Mouse (Mus musculus) heart, embryonic 16.5 days (tissue): ENCODE results near the gene Usp35. TPM values are rescaled to one million over a fixed set of nuclear protein-coding genes. Genes with fewer than 3 reads are reported as not detected.
A peak's percentile ranks its signal among the peaks of the same experiment; 100 is the strongest.

ENCODE experiments used
- ATAC-seq: fragments of 200-750 bp; cut with Nextera tagmentation; replicated peaks from 2 replicates; pipeline ENCODE4 v1.8.0; 2017; ENCODE audit warnings: moderate number of reproducible peaks; ENCODE audit not compliant: insufficient read depth, low FRiP score; ENCODE audit errors: extremely low read depth
- H3K27ac ChIP-seq: fragments of 300-500 bp; sonication (generic); 2 replicates; pipeline ENCODE4 v1.5.1; 2014; ENCODE audit warnings: mild to moderate bottlenecking, low read length, control low read depth, moderate library complexity
- H3K27me3 ChIP-seq: fragments of 300-500 bp; sonication (generic); 2 replicates; pipeline ENCODE4 v1.6.1; 2014; ENCODE audit warnings: low read length, mixed read lengths; ENCODE audit not compliant: control insufficient read depth, insufficient read depth
- H3K36me3 ChIP-seq: fragments of 300-500 bp; sonication (generic); 2 replicates; pipeline ENCODE4 v1.6.1; 2014; ENCODE audit not compliant: control insufficient read depth, insufficient read depth
- H3K4me1 ChIP-seq: fragments of 300-500 bp; sonication (generic); 2 replicates; pipeline ENCODE4 v1.6.1; 2014; ENCODE audit warnings: low read length, mixed read lengths; ENCODE audit not compliant: control insufficient read depth, insufficient read depth
- H3K4me2 ChIP-seq: fragments of 300-500 bp; sonication (generic); 2 replicates; pipeline ENCODE4 v1.6.1; 2014; ENCODE audit warnings: low read depth, mild to moderate bottlenecking, control low read depth, low read length
- H3K4me3 ChIP-seq: fragments of 300-500 bp; sonication (generic); 2 replicates; pipeline ENCODE4 v1.5.1; 2014; ENCODE audit warnings: mild to moderate bottlenecking, control low read depth, low read length
- H3K9ac ChIP-seq: fragments of 300-500 bp; sonication (generic); 2 replicates; pipeline ENCODE4 v1.6.1; 2014; ENCODE audit warnings: low read length, control low read depth
- H3K9me3 ChIP-seq: fragments of 300-500 bp; sonication (generic); replicated peaks from 2 replicates; pipeline ENCODE4 v1.6.1; 2016; ENCODE audit warnings: low read length; ENCODE audit not compliant: control insufficient read depth
- WGBS: fragments of 180-500 bp; shearing (Covaris S2); extraction: QIAGEN DNeasy Blood & Tissue Kit; methylation state at CpG from one replicate; pipeline ENCODE4 v1.1.7; 2014; 5-methylcytosine and 5-hydroxymethylcytosine counted together
- polyA plus RNA-seq: library from polyadenylated mRNA; unstranded; fragments of >200 nt; fragmentation: Nextera tagmentation; extraction: Ambion mirVana; gene quantifications from 2 replicates; pipeline ENCODE4 v1.2.1, GENCODE M21; 2015

The Usp35 gene
- polyA plus RNA-seq, 1 experiment from 2014 or later = 1.1 TPM

GRCm38 (mm10) chr7:97358347-97358746, 26.5 kb upstream of the Usp35 start:
- WGBS = 82% methylated on average over 4 of the region's 4 CpGs
- Histone ChIP-seq H3K9me3 (no peaks in the 10 kb centered on the region), H3K27me3 (no peaks in the 10 kb centered on the region), H3K4me1 (peaks cover 14% of the 10 kb centered on the region), H3K27ac (no peak overlapping the region), H3K4me2 (no peak overlapping the region), H3K4me3 (no peak overlapping the region), H3K9ac (no peak overlapping the region), H3K36me3 (no peaks in the 10 kb centered on the region)
- ATAC-seq = no peak

DNA sequence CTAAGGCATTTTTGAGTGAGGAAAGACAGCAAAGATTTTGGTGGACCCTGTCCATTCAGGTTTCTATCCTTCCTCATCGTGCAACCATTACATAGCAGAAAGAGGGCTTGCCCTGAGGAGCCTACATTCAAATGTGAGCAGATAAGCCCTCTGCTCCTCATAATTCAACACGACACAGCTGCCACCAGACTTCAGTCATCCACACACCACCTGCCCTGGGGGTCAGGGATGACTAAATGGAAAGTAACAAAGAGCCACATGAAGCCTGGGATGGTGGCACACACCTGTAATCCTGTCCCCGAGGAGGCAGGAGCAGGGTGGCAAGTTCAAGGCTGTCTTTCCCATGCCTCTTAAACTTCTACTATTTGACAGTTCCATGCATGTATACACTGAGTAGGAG, 26.0 kb upstream of the Usp35 start:
- 77% methylated on average over 3 of the region's 3 CpGs for WGBS

DNA sequence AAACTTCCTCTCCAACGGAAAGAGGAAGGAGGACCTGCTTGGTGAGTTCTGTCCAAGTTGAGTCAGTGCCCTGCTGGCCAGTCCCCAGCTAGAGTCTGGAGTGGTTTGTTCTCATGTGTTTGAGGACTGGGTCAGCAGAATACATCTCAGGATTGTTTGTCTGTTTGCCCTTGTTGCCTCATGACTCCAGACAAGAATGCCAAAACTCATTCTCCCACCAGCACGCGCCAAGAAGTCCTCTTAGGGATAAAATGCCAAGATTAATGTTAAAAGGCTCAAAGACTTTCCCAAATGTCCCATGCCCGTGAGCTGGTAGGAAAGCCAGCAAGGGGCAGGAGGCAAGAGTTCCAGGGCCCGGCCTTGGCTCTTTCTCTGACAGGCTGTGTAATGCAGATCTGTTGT, 25.1 kb upstream of the Usp35 start:
- Histone ChIP-seq H3K36me3 (no peaks in the 10 kb centered on the region), H3K4me1 (peaks cover 14% of the 10 kb centered on the region), H3K27ac (no peak overlapping the region), H3K27me3 (no peaks in the 10 kb centered on the region), H3K9me3 (no peaks in the 10 kb centered on the region), H3K4me3 (no peak overlapping the region), H3K4me2 (no peak overlapping the region), H3K9ac (no peak overlapping the region)
- no peak for ATAC-seq
- WGBS = 71% methylated on average over 5 of the region's 5 CpGs

More for the DNA sequence above, 26.0 kb upstream of the Usp35 start:
- Histone ChIP-seq H3K27me3 (no peaks in the 10 kb centered on the region), H3K4me1 (peaks cover 14% of the 10 kb centered on the region), H3K9ac (no peak overlapping the region), H3K27ac (no peak overlapping the region), H3K9me3 (no peaks in the 10 kb centered on the region), H3K4me3 (no peak overlapping the region), H3K36me3 (no peaks in the 10 kb centered on the region), H3K4me2 (no peak overlapping the region)
- ATAC-seq = no peak

DNA sequence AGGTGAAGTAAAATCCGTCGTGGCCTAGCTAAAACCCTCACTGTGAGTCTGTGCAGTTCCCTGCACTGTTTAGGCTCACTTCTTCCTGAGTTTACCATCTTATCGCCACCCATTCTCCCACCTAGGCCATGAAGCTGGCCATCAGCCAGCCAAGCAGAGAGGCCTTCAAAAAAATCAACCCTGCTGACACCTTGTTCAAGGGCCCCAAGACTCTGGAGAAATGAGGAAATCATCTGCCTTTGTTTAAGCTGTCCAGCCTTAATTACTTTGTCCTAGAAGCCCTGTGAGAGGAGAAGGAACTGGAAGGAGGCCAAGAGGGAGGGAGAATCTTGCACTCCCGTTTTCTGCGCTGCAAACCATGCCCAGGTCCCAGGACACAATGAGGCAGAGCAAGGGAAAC, 24.4 kb upstream of the Usp35 start:
- H3K4me2 ChIP-seq = no peak overlapping the region
- no peak overlapping the region for H3K9ac ChIP-seq
- H3K4me3 ChIP-seq = no peak overlapping the region
- no peak for ATAC-seq
- peaks cover 14% of the 10 kb centered on the region for H3K4me1 ChIP-seq
- no peaks in the 10 kb centered on the region for H3K27me3 ChIP-seq
- no peaks in the 10 kb centered on the region for H3K9me3 ChIP-seq
- WGBS = 64% methylated on average over 5 of the region's 5 CpGs
- H3K27ac ChIP-seq = 0 out of 2 replicates have a peak overlapping the region, but pooled peaks have one; percentile 11
- H3K36me3 ChIP-seq = no peaks in the 10 kb centered on the region

- Histone ChIP-seq H3K27me3 (no peaks in the 10 kb centered on the region), H3K9me3 (no peaks in the 10 kb centered on the region), H3K27ac (peak overlapping the region; percentile 46), H3K9ac (no peak overlapping the region), H3K36me3 (no peaks in the 10 kb centered on the region), H3K4me3 (no peak overlapping the region), H3K4me2 (peak overlapping the region; percentile 39), H3K4me1 (peaks cover 14% of the 10 kb centered on the region)
- peak; percentile 61; the same call in 1 of the 2 replicates for ATAC-seq
- WGBS = 14% methylated on average over 13 of the region's 13 CpGs
Measured at GRCm38 (mm10) chr7:97355068-97355841, 23.4 kb upstream of the Usp35 start.

DNA sequence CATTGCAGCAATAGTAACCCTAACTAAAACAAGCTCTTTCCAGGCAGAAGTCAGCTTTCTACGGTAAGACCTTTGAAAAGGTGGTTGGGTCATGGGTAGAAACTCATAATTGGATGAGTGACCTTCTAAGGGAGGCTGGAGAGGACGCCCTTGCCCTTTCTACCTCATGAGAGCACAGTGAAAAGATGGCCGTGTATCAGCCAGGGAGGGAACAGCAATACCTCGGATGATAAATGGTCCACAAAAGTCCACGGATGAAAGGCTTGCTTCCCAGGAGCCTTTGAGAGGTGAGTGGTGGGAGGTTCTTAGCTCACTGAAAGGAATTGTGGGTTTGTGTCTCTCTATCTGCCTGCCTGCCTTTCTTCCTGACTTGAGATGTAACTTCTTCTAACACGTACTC, 21.5 kb upstream of the Usp35 start:
- Histone ChIP-seq H3K27me3 (no peaks in the 10 kb centered on the region), H3K4me1 (peaks cover 14% of the 10 kb centered on the region), H3K36me3 (no peaks in the 10 kb centered on the region), H3K4me2 (no peak overlapping the region), H3K9me3 (no peaks in the 10 kb centered on the region), H3K27ac (no peak overlapping the region), H3K9ac (no peak overlapping the region), H3K4me3 (no peak overlapping the region)
- 88% methylated on average over 6 of the region's 6 CpGs for WGBS
- ATAC-seq = no peak

- WGBS = 84% methylated on average over 11 of the region's 11 CpGs
- no peak overlapping the region for H3K4me3 ChIP-seq
- no peaks in the 10 kb centered on the region for H3K36me3 ChIP-seq
- H3K9me3 ChIP-seq = no peaks in the 10 kb centered on the region
- H3K4me2 ChIP-seq = no peak overlapping the region
- ATAC-seq = no peak
- H3K4me1 ChIP-seq = peaks cover 14% of the 10 kb centered on the region
- H3K27me3 ChIP-seq = no peaks in the 10 kb centered on the region
- H3K9ac ChIP-seq = no peak overlapping the region
- no peak overlapping the region for H3K27ac ChIP-seq
Measured at GRCm38 (mm10) chr7:97351792-97352513, 20.1 kb upstream of the Usp35 start.

- no peak overlapping the region for H3K9ac ChIP-seq
- H3K27ac ChIP-seq = no peak overlapping the region; the same call in 1 of the 2 replicates
- no peaks in the 10 kb centered on the region for H3K27me3 ChIP-seq
- no peak overlapping the region for H3K4me3 ChIP-seq
- peaks cover 11% of the 10 kb centered on the region for H3K4me1 ChIP-seq
- H3K4me2 ChIP-seq = no peak overlapping the region
- no peak for ATAC-seq
- WGBS = 77% methylated on average over 5 of the region's 5 CpGs
- H3K9me3 ChIP-seq = no peaks in the 10 kb centered on the region
- H3K36me3 ChIP-seq = no peaks in the 10 kb centered on the region
Measured at GRCm38 (mm10) chr7:97350891-97351290, 19.1 kb upstream of the Usp35 start.

- Histone ChIP-seq H3K4me2 (no peak overlapping the region), H3K4me1 (no peaks in the 10 kb centered on the region; the same call in 1 of the 2 replicates), H3K27ac (no peak overlapping the region), H3K9me3 (no peaks in the 10 kb centered on the region), H3K4me3 (no peak overlapping the region), H3K36me3 (no peaks in the 10 kb centered on the region), H3K9ac (no peak overlapping the region), H3K27me3 (no peaks in the 10 kb centered on the region)
- ATAC-seq = no peak
- 81% methylated on average over 6 of the region's 6 CpGs for WGBS
Measured at GRCm38 (mm10) chr7:97349438-97349837, 17.6 kb upstream of the Usp35 start.
